Mouse (Mus musculus): Measurements from ENCODE around the gene Arl9.
"Not testable (repeated sequence)": the region's sequence is repeated elsewhere in the genome, so short reads cannot be mapped to it uniquely, and the experiment has no call there.

Arl9 gene

DNA sequence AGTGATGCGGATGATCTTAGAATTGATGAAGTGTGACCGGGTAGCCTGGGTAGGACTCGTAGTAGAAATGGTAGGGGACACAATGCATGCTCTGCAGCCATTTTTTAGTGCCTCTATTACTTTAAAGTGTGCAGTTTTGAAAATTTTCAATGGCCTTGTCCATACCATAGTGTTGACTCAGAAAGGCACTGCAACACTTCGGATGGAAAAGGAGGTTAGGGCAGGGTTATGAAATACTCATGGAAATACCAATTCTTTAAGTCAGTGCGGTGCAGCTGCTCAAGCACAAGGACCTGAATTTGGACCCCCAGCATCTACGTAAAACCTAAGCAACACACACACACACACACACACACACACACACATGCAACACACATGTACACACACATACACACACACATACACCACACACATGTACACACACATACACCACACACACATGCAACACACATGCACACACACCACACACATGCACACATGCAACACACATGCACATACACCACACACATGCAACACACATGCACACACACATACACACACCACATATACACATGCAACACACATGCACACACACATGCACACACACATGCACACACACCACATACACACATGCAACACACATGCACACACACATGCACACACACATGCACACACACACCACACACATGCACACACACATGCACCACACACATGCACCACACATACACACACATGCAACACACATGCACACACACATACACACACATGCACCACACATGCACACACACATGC lies at the start of gene Arl9:
Gene Arl9, plus strand, starts transcription at position 5 of the 771 bp plus-strand sequence.
- DNase-seq, result no peak

- DNase-seq, result no peak
Observed at GRCm38 (mm10) chr5:76954271-76954900, 49.5 kb upstream of the Arl9 start.

- DNase-seq, result no peak
Observed at GRCm38 (mm10) chr5:76955474-76955873, 48.4 kb upstream of the Arl9 start.

DNA sequence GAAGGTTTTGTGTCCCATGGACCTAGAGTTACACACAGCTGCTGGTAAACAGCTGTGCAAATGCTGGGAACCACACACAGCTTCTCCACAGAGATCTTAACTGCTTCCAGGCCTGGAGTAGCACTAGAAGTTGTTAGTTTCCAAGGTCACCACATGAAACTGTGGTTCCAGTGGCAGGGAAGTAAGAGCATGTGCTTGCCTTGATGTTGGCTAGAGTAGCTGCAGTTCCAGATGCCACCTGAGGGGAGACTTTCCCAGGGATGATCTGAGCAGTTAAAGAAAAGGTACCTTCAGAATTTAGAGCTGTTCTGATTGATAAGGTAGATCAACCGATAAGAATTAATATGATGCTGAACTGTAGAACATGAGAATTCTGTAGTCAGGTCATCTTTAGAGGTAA lies 45.9 kb upstream of the Arl9 start:
- no peak for DNase-seq

DNA sequence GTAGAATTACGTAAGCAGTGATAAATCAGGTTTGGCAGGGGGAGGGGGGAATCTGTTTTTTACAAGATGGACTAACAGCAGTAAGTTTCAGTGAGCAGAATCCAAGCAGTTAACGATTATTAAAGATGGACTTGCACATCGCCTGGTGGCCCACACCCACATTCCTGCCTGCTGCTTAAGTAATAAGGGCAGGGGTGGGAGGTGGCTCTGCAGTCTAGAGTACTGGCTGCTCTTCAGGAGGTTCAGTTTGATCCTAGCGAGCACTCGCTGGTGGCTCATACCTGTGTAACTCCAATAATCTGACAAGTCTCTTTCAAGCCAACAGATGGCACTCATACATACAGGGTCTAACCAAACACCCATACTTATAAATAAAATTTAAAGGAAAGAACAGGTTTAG lies 44.3 kb upstream of the Arl9 start:
- no peak for DNase-seq

DNA sequence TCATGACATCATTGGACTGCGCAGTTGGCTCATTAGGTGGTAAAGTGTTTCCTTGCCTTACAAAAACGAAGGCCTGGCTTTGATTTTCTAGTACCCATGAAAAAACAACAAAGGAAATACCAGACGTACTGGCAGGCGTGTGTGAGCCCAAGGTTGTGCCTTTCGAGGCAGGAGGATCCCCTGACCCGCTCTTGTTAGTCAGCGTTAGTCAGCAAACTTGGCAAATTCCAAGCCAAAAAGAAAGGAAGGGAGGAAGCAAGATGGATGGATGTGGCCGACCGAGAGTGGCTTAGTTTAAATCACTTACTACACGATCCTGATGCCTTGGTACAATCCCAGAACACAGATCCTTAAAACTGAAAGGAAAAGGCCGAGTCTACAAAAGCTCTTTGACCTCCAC lies 41.3 kb upstream of the Arl9 start:
- no peak for DNase-seq

GRCm38 (mm10) chr5:76964651-76965050 lies 39.2 kb upstream of the Arl9 start:
- DNase-seq, result no peak

DNA sequence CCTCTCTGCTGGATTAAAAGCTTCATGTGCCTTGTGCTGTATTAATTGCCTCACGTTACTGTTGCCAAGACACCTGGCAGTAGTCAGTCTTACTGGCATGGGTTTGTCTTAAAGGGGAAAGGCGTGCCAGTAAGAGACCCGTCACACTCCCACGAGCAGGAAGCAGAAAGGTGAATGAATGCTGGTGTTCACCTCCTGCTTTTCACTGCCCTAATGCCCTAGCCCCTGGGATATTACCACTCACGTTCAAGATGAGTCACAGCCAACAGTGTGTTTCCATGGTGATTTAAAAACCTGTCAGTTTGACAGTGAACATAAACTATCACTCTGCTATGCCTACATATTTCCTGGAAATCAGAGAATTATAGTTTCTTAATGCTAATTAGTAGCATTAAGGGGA lies 34.6 kb upstream of the Arl9 start:
- DNase-seq, result no peak

GRCm38 (mm10) chr5:76971115-76971514 lies 32.7 kb upstream of the Arl9 start:
- DNase-seq, result not testable (repeated sequence)

DNA sequence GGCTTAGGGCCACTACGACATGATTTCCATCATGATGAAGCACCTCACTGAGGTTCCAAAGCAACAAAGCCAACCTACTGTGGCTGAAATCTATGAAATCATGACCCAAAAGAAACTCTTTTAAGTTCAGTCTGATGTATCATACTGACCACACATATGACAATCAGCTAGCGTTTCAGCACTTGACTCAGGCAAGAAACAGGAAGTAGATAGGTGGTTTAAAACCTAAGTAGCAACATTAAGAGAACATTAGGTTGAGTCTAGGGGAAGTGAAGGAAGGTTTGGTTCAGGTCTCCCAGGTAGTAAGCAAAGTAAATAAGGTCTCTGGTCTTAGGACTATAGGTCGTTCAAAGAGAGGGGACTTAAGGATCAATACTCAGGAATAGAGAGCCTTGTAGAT lies 30.4 kb upstream of the Arl9 start:
- no peak for DNase-seq

DNA sequence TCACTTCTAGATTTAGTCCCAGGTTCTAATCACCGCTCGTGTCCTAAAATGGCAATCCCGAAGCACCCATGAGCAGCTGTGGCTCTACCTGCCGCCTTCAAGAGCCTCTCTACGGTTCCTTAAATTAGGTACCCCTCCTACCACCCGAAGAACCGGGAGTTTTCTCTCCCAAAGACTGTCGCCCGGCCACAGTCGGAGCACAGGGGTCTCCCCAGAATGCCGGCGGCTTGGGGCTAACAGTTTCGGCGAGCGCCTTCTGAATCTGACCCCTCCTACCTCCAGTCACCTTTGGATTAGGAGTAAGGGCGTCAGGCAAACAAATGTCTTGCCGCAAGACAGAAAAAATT lies 29.7 kb upstream of the Arl9 start:
- no peak for DNase-seq

GRCm38 (mm10) chr5:76974554-76975285 lies 29.1 kb upstream of the Arl9 start, which contains the start of gene Srp72:
Gene Srp72 (plus strand): TSS chr5:76974683.
- DNase-seq, result peak; percentile 81 to 84

DNA sequence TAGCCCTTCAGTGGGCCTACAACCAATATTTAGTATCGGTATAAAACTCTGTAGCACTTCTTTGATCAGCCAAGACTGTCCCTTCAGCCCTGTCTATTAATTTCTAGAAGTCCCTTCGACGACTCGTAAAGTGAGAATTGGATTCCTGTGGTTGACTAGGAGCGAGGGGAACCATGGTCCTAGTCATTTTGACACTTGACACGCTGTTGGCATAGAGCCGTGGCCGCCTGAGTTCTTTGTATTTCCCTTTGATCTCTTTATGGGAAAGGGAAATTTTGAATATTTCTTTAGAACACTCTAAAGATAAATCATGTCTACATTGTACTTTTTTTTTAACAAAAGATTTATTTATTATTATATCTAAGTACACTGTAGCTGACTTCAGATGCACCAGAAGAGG lies 28.1 kb upstream of the Arl9 start:
- DNase-seq, result no peak

GRCm38 (mm10) chr5:76984015-76984414 lies 19.8 kb upstream of the Arl9 start:
- DNase-seq, result no peak

DNA sequence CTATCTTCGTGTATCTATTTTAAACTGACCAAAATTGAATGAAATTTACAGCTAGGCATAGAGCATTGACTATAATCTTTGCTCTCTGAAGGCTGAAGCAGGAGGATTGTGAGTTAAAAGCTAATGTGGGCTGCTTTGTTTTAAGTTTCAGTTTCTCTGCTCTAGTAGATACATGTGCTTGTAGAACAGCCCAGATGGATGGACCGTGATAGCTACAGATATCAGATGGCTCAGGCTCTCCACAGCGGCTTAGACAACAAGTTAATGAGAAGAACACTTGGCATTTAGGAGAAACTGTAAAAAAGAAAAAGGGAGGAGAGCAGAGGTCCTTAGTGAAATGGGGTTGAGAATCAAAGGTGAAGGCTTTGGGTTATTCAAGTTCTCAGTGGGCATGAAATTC lies 13.1 kb upstream of the Arl9 start:
- no peak for DNase-seq

- no peak for DNase-seq
Observed at GRCm38 (mm10) chr5:76993174-76993814, 10.6 kb upstream of the Arl9 start.

DNA sequence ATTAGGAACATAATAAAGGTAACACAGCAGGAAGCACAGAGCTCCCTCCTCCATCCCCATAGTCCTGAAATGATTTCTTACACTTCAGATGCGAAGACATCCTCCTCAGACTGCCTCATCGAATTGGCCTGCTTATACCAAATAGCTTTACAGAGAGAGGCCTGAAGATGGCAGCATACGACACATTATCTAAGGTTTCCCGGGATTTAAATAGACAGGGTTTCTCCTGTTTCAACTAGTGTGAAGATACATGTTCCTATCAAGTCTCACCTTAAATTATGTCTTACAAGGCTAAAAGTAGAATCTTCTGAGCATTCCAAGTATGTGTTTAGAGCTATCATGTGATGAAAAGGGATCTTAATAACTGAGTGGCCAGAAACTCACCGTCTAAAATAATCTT lies 5.4 kb upstream of the Arl9 start:
- no peak for DNase-seq

DNA sequence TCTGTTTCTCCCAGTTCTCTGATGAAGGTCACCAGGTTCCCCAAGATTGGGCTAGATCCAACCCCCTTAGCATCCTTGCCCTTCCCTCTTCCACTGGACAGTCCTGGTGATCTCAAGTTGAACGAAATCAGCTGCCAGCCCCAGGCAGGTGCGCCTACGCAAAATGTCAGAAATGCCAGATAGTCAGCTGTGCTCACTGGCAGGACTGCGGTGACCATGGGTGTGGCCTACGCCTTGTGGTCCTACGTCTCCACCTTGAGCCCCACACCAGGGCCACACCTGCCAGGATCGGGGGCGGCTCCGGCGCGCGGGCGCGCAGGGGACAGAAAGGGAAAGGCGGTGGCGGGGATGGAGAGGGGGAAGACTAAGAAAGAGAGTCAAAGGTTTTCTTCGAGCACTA lies 2.7 kb upstream of the Arl9 start:
- no peak for DNase-seq

- DNase-seq, result no peak
Observed at GRCm38 (mm10) chr5:77010352-77010751, 6.5 kb downstream of the Arl9 start.

- DNase-seq, result no peak
Observed at GRCm38 (mm10) chr5:77011082-77011481, 7.2 kb downstream of the Arl9 start.

DNA sequence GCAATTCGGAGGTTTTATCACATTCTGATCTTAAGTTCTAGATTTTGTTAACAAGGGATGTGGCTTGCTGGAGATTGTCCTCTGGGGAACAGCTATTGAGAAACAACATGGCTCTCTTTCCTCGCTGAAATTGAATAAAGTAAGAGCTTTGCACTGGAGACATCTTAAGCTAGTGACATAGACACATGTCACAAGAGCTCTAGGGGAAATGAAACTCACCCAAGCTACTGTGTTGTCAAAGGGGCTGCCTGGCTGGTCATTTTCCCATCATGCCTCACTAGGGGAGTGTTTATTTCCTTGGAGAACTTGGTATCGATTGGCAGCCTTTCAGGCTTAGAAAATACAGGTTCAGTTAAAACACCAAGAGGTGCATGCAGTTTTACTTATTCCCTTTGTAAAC lies 9.3 kb downstream of the Arl9 start:
- DNase-seq, result no peak

GRCm38 (mm10) chr5:77015544-77016482 lies 12.0 kb downstream of the Arl9 start, which contains the start of gene Thegl:
Gene Thegl (plus strand): TSS chr5:77016023.
- peak; percentile 64 to 72 for DNase-seq

Measured in cerebellum, adult 18-20 months (tissue).